Mouse (Mus musculus): ENCODE results near the gene Afp. TPM values are rescaled to one million over a fixed set of nuclear protein-coding genes. Genes with fewer than 3 reads are reported as not detected.

Gene Afp
- total and polyA plus RNA-seq, 2 experiments from 2014 or later: 0.90 TPM; not detected in 1

GRCm38 (mm10) chr5:90460619-90461018 is 29.9 kb upstream of the Afp start, which contains the start of gene Alb:
TSS of gene Alb (plus strand) at chr5:90460897.
- Histone ChIP-seq H3K36me3 (ENCODE audit: insufficient read depth, low read length) (no peaks in the 10 kb centered on the region), H3K4me1 (ENCODE audit: insufficient read depth, low read length) (no peaks in the 10 kb centered on the region), H3K27ac (ENCODE audit: low read depth, low read length) (no peak within 1 kb of the TSS), H3K4me3 (ENCODE audit: low read depth, low read length) (no peak within 1 kb of the TSS), H3K9ac (replicated peaks; ENCODE audit: low read length, poor library complexity, severe bottlenecking) (no peak within 1 kb of the TSS), H3K27me3 (ENCODE audit: insufficient read depth, low read length) (no peaks in the 10 kb centered on the region), H3K4me2 (ENCODE audit: low read depth, low read length, poor library complexity, severe bottlenecking) (no peak within 1 kb of the TSS), H3K9me3 (ENCODE audit: low read length) (no peaks in the 10 kb centered on the region)
- ATAC-seq (ENCODE audit: low FRiP score): no peak
- no peak for TF ChIP-seq CTCF (IDR thresholded peaks at IDR 0.05)
- no peak for DNase-seq (ENCODE audit: low spot score)
- WGBS: 93% methylated on average over 8 of the region's 8 CpGs

- H3K36me3 ChIP-seq (ENCODE audit: insufficient read depth, low read length): no peaks in the 10 kb centered on the region
- no peak for ATAC-seq (ENCODE audit: low FRiP score)
- H3K27me3 ChIP-seq (ENCODE audit: insufficient read depth, low read length): no peaks in the 10 kb centered on the region
- TF ChIP-seq CTCF (IDR thresholded peaks at IDR 0.05): no peak
- H3K4me3 ChIP-seq (ENCODE audit: low read depth, low read length): no peak overlapping the region
- no peaks in the 10 kb centered on the region for H3K4me1 ChIP-seq (ENCODE audit: insufficient read depth, low read length)
- WGBS: 63% methylated on average over 4 of the region's 4 CpGs
- H3K27ac ChIP-seq (ENCODE audit: low read depth, low read length): no peak overlapping the region
- H3K9me3 ChIP-seq (ENCODE audit: low read length): no peaks in the 10 kb centered on the region
- DNase-seq (ENCODE audit: low spot score): no peak
- no peak overlapping the region for H3K4me2 ChIP-seq (ENCODE audit: low read depth, low read length, poor library complexity, severe bottlenecking)
- no peak overlapping the region for H3K9ac ChIP-seq (replicated peaks; ENCODE audit: low read length, poor library complexity, severe bottlenecking)
Observed at GRCm38 (mm10) chr5:90466806-90467205, 23.7 kb upstream of the Afp start.

- DNase-seq (ENCODE audit: low spot score) (peak; percentile 27), ATAC-seq (ENCODE audit: low FRiP score) (no peak)
- no peaks in the 10 kb centered on the region for H3K27me3 ChIP-seq (ENCODE audit: insufficient read depth, low read length)
- no peak for TF ChIP-seq CTCF (IDR thresholded peaks at IDR 0.05)
- no peaks in the 10 kb centered on the region for H3K4me1 ChIP-seq (ENCODE audit: insufficient read depth, low read length)
- no peak overlapping the region for H3K4me3 ChIP-seq (ENCODE audit: low read depth, low read length)
- 15% methylated on average over 6 of the region's 6 CpGs for WGBS
- no peaks in the 10 kb centered on the region for H3K9me3 ChIP-seq (ENCODE audit: low read length)
- H3K9ac ChIP-seq (replicated peaks; ENCODE audit: low read length, poor library complexity, severe bottlenecking): no peak overlapping the region
- no peaks in the 10 kb centered on the region for H3K36me3 ChIP-seq (ENCODE audit: insufficient read depth, low read length)
- H3K27ac ChIP-seq (ENCODE audit: low read depth, low read length): no peak overlapping the region
- H3K4me2 ChIP-seq (ENCODE audit: low read depth, low read length, poor library complexity, severe bottlenecking): no peak overlapping the region
Observed at GRCm38 (mm10) chr5:90467245-90467644, 23.3 kb upstream of the Afp start.

- no peak overlapping the region for H3K9ac ChIP-seq (replicated peaks; ENCODE audit: low read length, poor library complexity, severe bottlenecking)
- no peak overlapping the region for H3K27ac ChIP-seq (ENCODE audit: low read depth, low read length)
- no peaks in the 10 kb centered on the region for H3K27me3 ChIP-seq (ENCODE audit: insufficient read depth, low read length)
- H3K36me3 ChIP-seq (ENCODE audit: insufficient read depth, low read length): no peaks in the 10 kb centered on the region
- H3K4me1 ChIP-seq (ENCODE audit: insufficient read depth, low read length): no peaks in the 10 kb centered on the region
- no peak overlapping the region for H3K4me2 ChIP-seq (ENCODE audit: low read depth, low read length, poor library complexity, severe bottlenecking)
- ATAC-seq (ENCODE audit: low FRiP score) (no peak), DNase-seq (ENCODE audit: low spot score) (no peak)
- 92% methylated on average over 3 of the region's 3 CpGs for WGBS
- TF ChIP-seq CTCF (IDR thresholded peaks at IDR 0.05): no peak
- no peaks in the 10 kb centered on the region for H3K9me3 ChIP-seq (ENCODE audit: low read length)
- H3K4me3 ChIP-seq (ENCODE audit: low read depth, low read length): no peak overlapping the region
Observed at GRCm38 (mm10) chr5:90470836-90471235, 19.7 kb upstream of the Afp start.

- no peak overlapping the region for H3K9ac ChIP-seq (replicated peaks; ENCODE audit: low read length, poor library complexity, severe bottlenecking)
- H3K4me2 ChIP-seq (ENCODE audit: low read depth, low read length, poor library complexity, severe bottlenecking): no peak overlapping the region
- H3K9me3 ChIP-seq (ENCODE audit: low read length): no peaks in the 10 kb centered on the region
Observed at GRCm38 (mm10) chr5:90473902-90474301, 16.6 kb upstream of the Afp start.

GRCm38 (mm10) chr5:90474369-90474768 is 16.2 kb upstream of the Afp start:
- Histone ChIP-seq H3K4me2 (ENCODE audit: low read depth, low read length, poor library complexity, severe bottlenecking) (no peak overlapping the region), H3K36me3 (ENCODE audit: insufficient read depth, low read length) (no peaks in the 10 kb centered on the region), H3K4me3 (ENCODE audit: low read depth, low read length) (no peak overlapping the region), H3K27ac (ENCODE audit: low read depth, low read length) (no peak overlapping the region), H3K9ac (replicated peaks; ENCODE audit: low read length, poor library complexity, severe bottlenecking) (no peak overlapping the region), H3K27me3 (ENCODE audit: insufficient read depth, low read length) (no peaks in the 10 kb centered on the region), H3K9me3 (ENCODE audit: low read length) (no peaks in the 10 kb centered on the region), H3K4me1 (ENCODE audit: insufficient read depth, low read length) (no peaks in the 10 kb centered on the region)
- no peak for ATAC-seq (ENCODE audit: low FRiP score)
- no peak for TF ChIP-seq CTCF (IDR thresholded peaks at IDR 0.05)
- no peak for DNase-seq (ENCODE audit: low spot score)
- WGBS: 89% methylated on average over 5 of the region's 5 CpGs

More at GRCm38 (mm10) chr5:90473902-90474301, 16.6 kb upstream of the Afp start:
- Histone ChIP-seq H3K36me3 (ENCODE audit: insufficient read depth, low read length) (no peaks in the 10 kb centered on the region), H3K27me3 (ENCODE audit: insufficient read depth, low read length) (no peaks in the 10 kb centered on the region), H3K4me1 (ENCODE audit: insufficient read depth, low read length) (no peaks in the 10 kb centered on the region), H3K27ac (ENCODE audit: low read depth, low read length) (no peak overlapping the region), H3K4me3 (ENCODE audit: low read depth, low read length) (no peak overlapping the region)
- DNase-seq (ENCODE audit: low spot score) (no peak), ATAC-seq (ENCODE audit: low FRiP score) (no peak)
- no peak for TF ChIP-seq CTCF (IDR thresholded peaks at IDR 0.05)
- WGBS: 90% methylated on average over 4 of the region's 4 CpGs

All from midbrain, postnatal 0 days (tissue).